Mouse (Mus musculus) cerebellum, adult 2 months (tissue): Measurements from ENCODE around the gene Gltp. TPM values are rescaled to one million over a fixed set of nuclear protein-coding genes. Genes with fewer than 3 reads are reported as not detected.

Source experiments
- DNase-seq, 2 experiments: peaks; one replicate each; pipeline ENCODE4 v3.0.0; 2021
- H3K27ac ChIP-seq: fragments of 200-500 bp; 2 replicates; pipeline ENCODE4 v1.5.1; 2012; ENCODE audit warnings: low read length, control low read depth, inconsistent platforms; ENCODE audit not compliant: insufficient read depth
- H3K27me3 ChIP-seq: fragments of 200-500 bp; 2 replicates; pipeline ENCODE4 v1.6.1; 2012; ENCODE audit warnings: inconsistent platforms, mild to moderate bottlenecking, low read length, moderate library complexity; ENCODE audit not compliant: control insufficient read depth, insufficient read depth
- H3K4me1 ChIP-seq: fragments of 200-500 bp; 2 replicates; pipeline ENCODE4 v1.6.1; 2011; ENCODE audit warnings: low read length; ENCODE audit not compliant: control insufficient read depth, insufficient read depth
- H3K4me3 ChIP-seq: fragments of 200-500 bp; replicated peaks from 2 replicates; pipeline ENCODE3; 2011; ENCODE audit warnings: mild to moderate bottlenecking, low read depth, low read length, control low read depth; ENCODE audit not compliant: insufficient read depth
- CTCF ChIP-seq: fragments of 200-500 bp; IDR thresholded peaks from 2 replicates; pipeline ENCODE4 v1.5.1; 2011; ENCODE audit warnings: low read depth, mild to moderate bottlenecking, control low read depth, low read length, moderate library complexity, borderline replicate concordance; ENCODE audit not compliant: insufficient read depth
- POLR2A ChIP-seq: fragments of 200-500 bp; IDR thresholded peaks from 2 replicates; pipeline ENCODE4 v1.6.1; 2011; ENCODE audit warnings: low read length, control low read depth, borderline replicate concordance; ENCODE audit not compliant: insufficient read depth
- WGBS: fragments of 180-500 bp; shearing (Covaris S2); methylation state at CpG from one replicate; pipeline ENCODE4 v1.1.7; 2018; 5-methylcytosine and 5-hydroxymethylcytosine counted together
- polyA plus RNA-seq: library from polyadenylated mRNA; depleted of rRNA; stranded (reverse); fragments of >200 nt; gene quantifications from 2 replicates; pipeline ENCODE4 v1.2.3, GENCODE M21; 2012

The Gltp gene
- polyA plus RNA-seq, 1 experiment, result 87.5 TPM

- Histone ChIP-seq H3K27ac (no peak overlapping the region), H3K4me1 (no peaks in the 10 kb centered on the region), H3K4me3 (no peak overlapping the region), H3K27me3 (no peaks in the 10 kb centered on the region)
- TF ChIP-seq POLR2A, result no peak
- no peak for TF ChIP-seq CTCF
- 91% methylated on average over 4 of the region's 4 CpGs for WGBS
- DNase-seq, result no peak
Observed at GRCm38 (mm10) chr5:114664139-114664538, 26.6 kb downstream of the Gltp start.

DNA sequence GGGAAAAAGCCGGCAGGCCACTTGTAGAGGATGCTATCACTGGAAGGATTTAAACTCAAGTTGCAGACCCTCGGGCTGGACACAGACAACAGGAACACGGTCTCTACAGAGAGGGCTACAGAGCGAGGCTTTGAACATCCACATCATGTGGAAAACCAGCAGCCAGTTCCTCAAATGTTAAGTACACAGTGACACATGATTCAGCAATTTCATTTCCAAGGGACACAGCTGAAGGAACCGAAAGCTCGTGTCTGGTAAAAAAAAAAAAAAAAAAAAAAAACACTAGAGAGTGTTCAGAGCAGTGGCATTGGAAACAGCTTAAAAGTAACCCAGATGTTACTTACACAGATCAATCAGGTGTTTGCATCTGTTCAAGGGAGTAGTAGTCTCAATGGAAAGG is 29.8 kb downstream of the Gltp start:
- H3K4me1 ChIP-seq, result no peaks in the 10 kb centered on the region
- 81% methylated on average over 6 of the region's 6 CpGs for WGBS
- TF ChIP-seq CTCF (no peak), POLR2A (no peak)
- H3K27me3 ChIP-seq, result peaks cover 4% of the 10 kb centered on the region; the same call in 1 of the 2 replicates
- no peak overlapping the region for H3K4me3 ChIP-seq
- no peak overlapping the region for H3K27ac ChIP-seq
- DNase-seq, result no peak

DNA sequence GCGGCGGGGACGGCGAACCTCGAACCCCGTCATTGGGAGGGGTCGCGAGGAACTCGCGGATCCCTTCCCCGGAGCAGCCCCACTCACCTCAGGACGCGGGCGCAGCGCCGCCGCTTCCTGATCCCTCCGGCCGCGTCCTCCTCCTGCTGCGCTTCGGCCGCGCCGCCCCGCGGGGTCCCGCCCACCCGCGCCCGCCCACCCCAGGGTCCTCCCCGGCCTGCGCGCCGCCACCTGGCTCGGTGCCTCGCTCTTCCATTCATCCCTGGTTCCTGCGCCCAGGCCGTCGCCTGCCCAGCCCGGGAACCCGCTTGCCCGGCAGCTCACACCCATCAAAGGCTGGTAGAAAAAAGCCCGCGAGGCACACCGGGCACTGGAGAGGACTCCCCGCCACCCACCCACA is 32.5 kb downstream of the Gltp start, which contains the start of gene Trpv4:
Gene Trpv4 (minus strand): TSS at position 167 of the 400 bp plus-strand sequence.
- H3K27ac ChIP-seq, result no peak within 1 kb of the TSS
- H3K4me3 ChIP-seq, result no peak within 1 kb of the TSS
- H3K27me3 ChIP-seq, result peaks cover 4% of the 10 kb centered on the region; the same call in 1 of the 2 replicates
- H3K4me1 ChIP-seq, result no peaks in the 10 kb centered on the region
- TF ChIP-seq CTCF (no peak), POLR2A (no peak)
- no peak for DNase-seq
- WGBS, result 4% methylated on average over 46 of the region's 47 CpGs

- no peak overlapping the region for H3K27ac ChIP-seq
- DNase-seq, result no peak
- H3K27me3 ChIP-seq, result peaks cover 4% of the 10 kb centered on the region; the same call in 1 of the 2 replicates
- TF ChIP-seq CTCF, result no peak
- TF ChIP-seq POLR2A, result no peak
- no peak overlapping the region for H3K4me3 ChIP-seq
- 19% methylated on average over 10 of the region's 10 CpGs for WGBS
- no peaks in the 10 kb centered on the region for H3K4me1 ChIP-seq
Observed at GRCm38 (mm10) chr5:114657426-114657825, 33.4 kb downstream of the Gltp start.

GRCm38 (mm10) chr5:114656305-114656704 is 34.5 kb downstream of the Gltp start:
- H3K4me1 ChIP-seq, result no peaks in the 10 kb centered on the region
- peaks cover 4% of the 10 kb centered on the region; the same call in 1 of the 2 replicates for H3K27me3 ChIP-seq
- no peak for DNase-seq
- WGBS, result 89% methylated on average over 7 of the region's 7 CpGs
- TF ChIP-seq POLR2A, result no peak
- TF ChIP-seq CTCF, result no peak
- H3K27ac ChIP-seq, result no peak overlapping the region
- H3K4me3 ChIP-seq, result no peak overlapping the region

GRCm38 (mm10) chr5:114655721-114656120 is 35.1 kb downstream of the Gltp start:
- no peak for TF ChIP-seq CTCF
- no peak for TF ChIP-seq POLR2A
- Histone ChIP-seq H3K4me1 (no peaks in the 10 kb centered on the region), H3K27me3 (peaks cover 4% of the 10 kb centered on the region; the same call in 1 of the 2 replicates), H3K27ac (no peak overlapping the region), H3K4me3 (no peak overlapping the region)
- 86% methylated on average over 5 of the region's 5 CpGs for WGBS
- no peak for DNase-seq

DNA sequence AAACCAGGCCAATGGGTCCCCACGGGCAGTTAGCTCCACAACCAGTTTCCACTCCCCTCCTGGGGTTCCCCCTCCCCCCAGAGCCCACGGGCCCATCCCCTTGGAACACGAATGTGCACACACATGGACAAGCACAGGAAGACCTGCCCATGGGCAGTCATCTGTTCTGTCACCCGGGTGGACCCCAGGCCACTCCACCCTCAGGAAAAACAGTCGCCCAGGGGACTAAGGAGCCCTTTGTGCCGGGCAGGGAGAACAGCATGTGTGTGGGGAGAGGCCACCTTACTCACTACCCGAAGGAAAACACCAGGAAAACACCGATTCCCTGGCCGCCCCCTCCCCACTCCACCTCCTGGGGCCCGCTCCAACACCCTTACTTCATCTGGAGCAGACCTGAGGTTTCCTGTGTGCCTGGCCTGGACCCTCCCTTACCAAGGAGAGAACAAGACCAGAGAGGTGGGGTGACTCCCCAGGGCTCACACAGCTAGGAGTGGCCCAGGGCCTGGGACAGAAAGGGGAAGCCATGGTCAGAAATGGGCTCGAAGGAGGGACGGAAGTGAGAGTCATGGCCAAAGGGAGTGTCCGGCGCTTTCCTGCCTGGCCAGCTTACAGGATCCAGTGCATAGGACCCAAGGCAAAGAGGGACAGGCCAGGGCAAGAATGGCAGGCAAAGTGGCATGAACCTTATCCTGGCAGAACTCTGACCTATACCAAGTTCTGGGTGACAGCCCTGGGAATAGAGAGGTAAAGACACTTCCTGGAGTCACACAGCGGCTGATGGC is 36.9 kb downstream of the Gltp start:
- Histone ChIP-seq H3K4me1 (no peaks in the 10 kb centered on the region), H3K27ac (no peak overlapping the region), H3K27me3 (peaks cover 4% of the 10 kb centered on the region; the same call in 1 of the 2 replicates), H3K4me3 (no peak overlapping the region)
- TF ChIP-seq POLR2A, result no peak
- TF ChIP-seq CTCF, result no peak
- no peak for DNase-seq
- 79% methylated on average over 15 of the region's 15 CpGs for WGBS

DNA sequence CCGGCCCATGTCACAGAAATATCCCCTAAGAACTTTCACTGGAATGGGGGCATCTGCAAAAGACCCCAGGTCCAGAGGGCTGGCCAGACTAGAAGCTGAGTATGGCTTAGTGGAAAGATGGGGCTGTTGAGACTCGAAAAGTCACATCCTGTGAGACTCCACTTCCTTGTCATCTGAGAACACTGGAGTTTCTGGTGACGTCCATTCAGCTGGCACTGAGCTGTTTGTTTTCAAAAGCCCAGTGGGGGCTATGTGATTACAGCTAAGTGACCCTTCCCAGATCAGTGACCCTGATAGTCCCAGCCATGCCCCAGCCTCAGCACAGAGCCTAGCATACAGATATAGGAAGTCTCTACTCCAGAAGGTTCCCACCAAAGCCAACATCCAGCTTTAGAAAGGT is 39.3 kb downstream of the Gltp start:
- H3K27me3 ChIP-seq, result no peaks in the 10 kb centered on the region
- TF ChIP-seq CTCF (no peak), POLR2A (no peak)
- WGBS, result 72% methylated on average over 3 of the region's 3 CpGs
- no peak overlapping the region for H3K27ac ChIP-seq
- no peak overlapping the region for H3K4me3 ChIP-seq
- no peak for DNase-seq
- 0 out of 2 replicates have a peak, but pooled peaks cover 2% of the 10 kb centered on the region for H3K4me1 ChIP-seq
